12 mouse cellular contexts compared by ENCODE assay signal in genomic region chr9:70830844-70831529, GRCm38 (mm10).
"Had no signal": no experiment of that assay in that cellular context is flagged by ENCODE, and none has a peak within 500 bp of the region (broad histone marks: within the 10 kb centered on the region; RNA-seq: fewer than 3 reads in every experiment).

No protein-coding gene starts in this region.

- H3K27me3 ChIP-seq: limb, embryonic 15.5 days; midbrain, embryonic 15.5 days; neural tube, embryonic 13.5 days had no signal

- H3K36me3 ChIP-seq: limb, embryonic 15.5 days; midbrain, embryonic 10.5 days; midbrain, embryonic 15.5 days; neural tube, embryonic 13.5 days had no signal

- DNase-seq: lung, embryonic 14.5 days; lung, postnatal 10 days; lung, postnatal 4 days; right cerebral cortex, postnatal 14 days; thymus, postnatal 4 days had no signal

- H3K27ac ChIP-seq: layer of hippocampus, adult 2 months; left cerebral cortex, adult 2 months; limb, embryonic 15.5 days; midbrain, embryonic 10.5 days; midbrain, embryonic 15.5 days; neural tube, embryonic 13.5 days had no signal

- H3K9me3 ChIP-seq: limb, embryonic 15.5 days; midbrain, embryonic 10.5 days; midbrain, embryonic 15.5 days; neural tube, embryonic 13.5 days had no signal

- H3K4me2 ChIP-seq: limb, embryonic 15.5 days; lung, embryonic 14.5 days; midbrain, embryonic 15.5 days; neural tube, embryonic 13.5 days had no signal

- H3K4me1 ChIP-seq: midbrain, embryonic 10.5 days; midbrain, embryonic 15.5 days had no signal

- H3K4me3 ChIP-seq: layer of hippocampus, adult 2 months; left cerebral cortex, adult 2 months; limb, embryonic 15.5 days; midbrain, embryonic 10.5 days; midbrain, embryonic 15.5 days; neural tube, embryonic 13.5 days had no signal

- H3K9ac ChIP-seq: limb, embryonic 15.5 days; lung, embryonic 14.5 days; midbrain, embryonic 15.5 days; neural tube, embryonic 13.5 days had no signal

- ATAC-seq: inflammation-experienced regulatory T-cells, adult 6 months; midbrain, embryonic 15.5 days had no signal
